Mouse (Mus musculus) ES-E14 (cell line): ENCODE data around the gene Fcgr4.
"Not testable (repeated sequence)": the region's sequence is repeated elsewhere in the genome, so short reads cannot be mapped to it uniquely, and the experiment has no call there.

Experiments
- HCFC1 ChIP-seq: IDR thresholded peaks from 2 replicates; pipeline ENCODE4 v1.6.1; 2012; ENCODE audit warnings: low read length, inconsistent platforms, borderline replicate concordance; ENCODE audit not compliant: insufficient read depth
- MAFK ChIP-seq: IDR thresholded peaks from 2 replicates; pipeline ENCODE4 v1.6.1; 2014; ENCODE audit warnings: mild to moderate bottlenecking, low read depth, low read length, inconsistent platforms; ENCODE audit not compliant: insufficient read depth
- ZNF384 ChIP-seq: IDR thresholded peaks from 2 replicates; pipeline ENCODE4 v1.6.1; 2012; ENCODE audit warnings: low read depth, low read length, inconsistent platforms

GRCm38 (mm10) chr1:170981679-170982078, 37.0 kb upstream of the Fcgr4 start:
- TF ChIP-seq HCFC1, MAFK, ZNF384: not testable (repeated sequence)
